Mouse (Mus musculus): ENCODE results near the gene Clmn.

DNA sequence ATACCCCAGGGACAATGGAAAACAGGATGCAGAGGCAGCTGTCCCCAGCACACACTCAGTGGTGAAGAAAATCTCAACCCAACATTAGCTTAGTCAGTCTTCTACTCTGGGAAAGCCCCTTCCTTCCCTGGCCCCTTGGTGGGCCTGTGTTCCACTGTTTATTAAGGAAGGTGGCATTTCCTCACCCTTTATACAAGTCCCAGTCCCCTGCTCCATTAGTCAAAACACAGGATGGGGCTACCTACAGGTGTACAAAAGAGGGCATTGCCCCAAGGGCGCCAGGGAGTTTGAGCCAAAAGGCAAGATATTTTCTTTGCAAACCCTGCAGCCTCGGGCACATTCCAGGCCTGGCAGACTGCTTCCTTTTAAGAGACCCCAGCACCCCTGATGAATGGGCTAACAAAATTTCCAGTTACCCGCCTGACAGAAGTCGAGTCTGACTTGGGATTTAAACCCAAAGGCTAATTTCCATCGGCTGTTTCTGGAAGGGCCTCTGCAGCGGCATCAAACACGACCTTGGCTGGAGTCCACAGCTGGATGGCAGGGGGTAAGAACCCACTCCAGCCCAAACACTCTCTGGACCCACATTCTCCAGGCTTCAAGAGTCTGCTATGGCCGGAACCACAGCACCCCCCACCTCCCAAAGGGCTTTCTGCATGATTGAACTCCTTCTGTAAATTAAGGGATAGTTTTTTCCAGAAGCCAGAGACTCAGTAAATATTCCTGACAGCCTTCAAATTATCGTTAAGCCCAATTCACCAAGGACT, 63.2 kb downstream of the Clmn start:
- TF ChIP-seq CTCF (IDR thresholded peaks at IDR 0.05) (no peak), EP300 (IDR thresholded peaks at IDR 0.05) (no peak)
